Mouse (Mus musculus): Measurements from ENCODE around the gene Zfp574. TPM values are rescaled to one million over a fixed set of nuclear protein-coding genes. Genes with fewer than 3 reads are reported as not detected.

Zfp574 gene
- polyA plus RNA-seq, 1 experiment from 2014 or later, result 38.3 TPM

GRCm38 (mm10) chr7:25077414-25077755 lies 5.0 kb downstream of the Zfp574 start:
- Histone ChIP-seq H3K4me2 (ENCODE audit: low read depth, low read length, severe bottlenecking) (peak overlapping the region; percentile 85), H3K4me3 (ENCODE audit: low read depth, low read length) (peak overlapping the region; percentile 94), H3K4me1 (replicated peaks; ENCODE audit: control insufficient read depth, insufficient read depth, low read length) (peaks cover 21% of the 10 kb centered on the region), H3K27ac (ENCODE audit: low read depth, low read length) (peak overlapping the region; percentile 94), H3K9ac (ENCODE audit: low read length) (peak overlapping the region; percentile 91), H3K9me3 (ENCODE audit: control insufficient read depth, low read length) (no peaks in the 10 kb centered on the region), H3K36me3 (ENCODE audit: control insufficient read depth, insufficient read depth, low read length) (peaks cover 10% of the 10 kb centered on the region), H3K27me3 (ENCODE audit: control insufficient read depth, insufficient read depth, low read length) (no peaks in the 10 kb centered on the region)
- DNase-seq (ENCODE audit: low spot score) (no peak), ATAC-seq (replicated peaks; ENCODE audit: low FRiP score) (peak; percentile 54; the same call in 1 of the 2 replicates)
- 1% methylated on average over 33 of the region's 33 CpGs for WGBS

GRCm38 (mm10) chr7:25079496-25080026 lies 7.2 kb downstream of the Zfp574 start:
- Histone ChIP-seq H3K9me3 (ENCODE audit: control insufficient read depth, low read length) (no peaks in the 10 kb centered on the region), H3K4me1 (replicated peaks; ENCODE audit: control insufficient read depth, insufficient read depth, low read length) (peaks cover 12% of the 10 kb centered on the region), H3K27me3 (ENCODE audit: control insufficient read depth, insufficient read depth, low read length) (no peaks in the 10 kb centered on the region), H3K9ac (ENCODE audit: low read length) (no peak overlapping the region), H3K4me2 (ENCODE audit: low read depth, low read length, severe bottlenecking) (no peak overlapping the region), H3K27ac (ENCODE audit: low read depth, low read length) (no peak overlapping the region), H3K36me3 (ENCODE audit: control insufficient read depth, insufficient read depth, low read length) (peaks cover 22% of the 10 kb centered on the region), H3K4me3 (ENCODE audit: low read depth, low read length) (no peak overlapping the region)
- no peak for ATAC-seq (replicated peaks; ENCODE audit: low FRiP score)
- no peak for DNase-seq (ENCODE audit: low spot score)
- 85% methylated on average over 12 of the region's 12 CpGs for WGBS

- H3K9ac ChIP-seq (ENCODE audit: low read length), result no peak overlapping the region
- no peaks in the 10 kb centered on the region for H3K27me3 ChIP-seq (ENCODE audit: control insufficient read depth, insufficient read depth, low read length)
- no peaks in the 10 kb centered on the region for H3K9me3 ChIP-seq (ENCODE audit: control insufficient read depth, low read length)
- DNase-seq (ENCODE audit: low spot score), result no peak
- no peak overlapping the region for H3K4me2 ChIP-seq (ENCODE audit: low read depth, low read length, severe bottlenecking)
- H3K36me3 ChIP-seq (ENCODE audit: control insufficient read depth, insufficient read depth, low read length), result peaks cover 22% of the 10 kb centered on the region
- H3K27ac ChIP-seq (ENCODE audit: low read depth, low read length), result no peak overlapping the region
- 95% methylated on average over 13 of the region's 13 CpGs for WGBS
- H3K4me3 ChIP-seq (ENCODE audit: low read depth, low read length), result no peak overlapping the region
- peaks cover 9% of the 10 kb centered on the region for H3K4me1 ChIP-seq (replicated peaks; ENCODE audit: control insufficient read depth, insufficient read depth, low read length)
- ATAC-seq (replicated peaks; ENCODE audit: low FRiP score), result no peak
Measured at GRCm38 (mm10) chr7:25080431-25080830, 8.1 kb downstream of the Zfp574 start.

- ATAC-seq (replicated peaks; ENCODE audit: low FRiP score) (no peak), DNase-seq (ENCODE audit: low spot score) (no peak)
- no peaks in the 10 kb centered on the region for H3K9me3 ChIP-seq (ENCODE audit: control insufficient read depth, low read length)
- no peak overlapping the region for H3K4me2 ChIP-seq (ENCODE audit: low read depth, low read length, severe bottlenecking)
- H3K27ac ChIP-seq (ENCODE audit: low read depth, low read length), result no peak overlapping the region
- no peak overlapping the region for H3K9ac ChIP-seq (ENCODE audit: low read length)
- H3K4me3 ChIP-seq (ENCODE audit: low read depth, low read length), result no peak overlapping the region
- H3K36me3 ChIP-seq (ENCODE audit: control insufficient read depth, insufficient read depth, low read length), result peaks cover 22% of the 10 kb centered on the region
- no peaks in the 10 kb centered on the region for H3K27me3 ChIP-seq (ENCODE audit: control insufficient read depth, insufficient read depth, low read length)
- WGBS, result 89% methylated on average over 4 of the region's 4 CpGs
- peaks cover 7% of the 10 kb centered on the region for H3K4me1 ChIP-seq (replicated peaks; ENCODE audit: control insufficient read depth, insufficient read depth, low read length)
Measured at GRCm38 (mm10) chr7:25082510-25082909, 10.1 kb downstream of the Zfp574 start.

DNA sequence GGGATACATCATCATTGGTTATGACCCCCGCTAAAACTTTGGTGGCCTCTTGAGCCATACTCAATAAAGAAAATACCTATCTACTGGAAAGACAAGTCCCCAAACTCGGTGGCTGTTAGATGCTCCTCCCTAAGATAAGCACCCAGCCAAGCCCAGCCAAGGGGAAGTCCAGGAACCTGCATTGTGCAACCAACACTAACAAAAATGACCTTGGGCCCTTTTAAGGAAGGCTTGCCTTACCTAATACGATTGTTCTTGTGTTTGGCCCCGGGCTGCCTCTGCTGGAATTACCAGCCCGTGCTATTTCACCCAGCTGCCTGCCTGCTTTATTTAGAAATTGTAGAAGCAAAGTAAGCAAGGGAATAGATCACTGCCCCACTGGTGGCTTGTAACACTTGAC lies 12.3 kb downstream of the Zfp574 start:
- peaks cover 22% of the 10 kb centered on the region for H3K36me3 ChIP-seq (ENCODE audit: control insufficient read depth, insufficient read depth, low read length)
- H3K4me2 ChIP-seq (ENCODE audit: low read depth, low read length, severe bottlenecking), result no peak overlapping the region
- DNase-seq (ENCODE audit: low spot score), result no peak
- 88% methylated on average over 5 of the region's 5 CpGs for WGBS
- H3K4me3 ChIP-seq (ENCODE audit: low read depth, low read length), result no peak overlapping the region
- no peaks in the 10 kb centered on the region for H3K9me3 ChIP-seq (ENCODE audit: control insufficient read depth, low read length)
- H3K9ac ChIP-seq (ENCODE audit: low read length), result no peak overlapping the region
- no peak overlapping the region for H3K27ac ChIP-seq (ENCODE audit: low read depth, low read length)
- no peak for ATAC-seq (replicated peaks; ENCODE audit: low FRiP score)
- H3K27me3 ChIP-seq (ENCODE audit: control insufficient read depth, insufficient read depth, low read length), result no peaks in the 10 kb centered on the region
- 0 out of 2 replicates have a peak, but pooled peaks cover 3% of the 10 kb centered on the region for H3K4me1 ChIP-seq (replicated peaks; ENCODE audit: control insufficient read depth, insufficient read depth, low read length)

- 49% methylated on average over 3 of the region's 3 CpGs for WGBS
- ATAC-seq (replicated peaks; ENCODE audit: low FRiP score), result no peak
- Histone ChIP-seq H3K4me3 (ENCODE audit: low read depth, low read length) (no peak overlapping the region), H3K4me1 (replicated peaks; ENCODE audit: control insufficient read depth, insufficient read depth, low read length) (peaks cover 3% of the 10 kb centered on the region; the same call in 1 of the 2 replicates), H3K9me3 (ENCODE audit: control insufficient read depth, low read length) (no peaks in the 10 kb centered on the region), H3K4me2 (ENCODE audit: low read depth, low read length, severe bottlenecking) (no peak overlapping the region), H3K27me3 (ENCODE audit: control insufficient read depth, insufficient read depth, low read length) (no peaks in the 10 kb centered on the region), H3K36me3 (ENCODE audit: control insufficient read depth, insufficient read depth, low read length) (peaks cover 15% of the 10 kb centered on the region), H3K27ac (ENCODE audit: low read depth, low read length) (no peak overlapping the region), H3K9ac (ENCODE audit: low read length) (no peak overlapping the region)
- DNase-seq (ENCODE audit: low spot score), result no peak
Measured at GRCm38 (mm10) chr7:25086656-25087055, 14.3 kb downstream of the Zfp574 start.

DNA sequence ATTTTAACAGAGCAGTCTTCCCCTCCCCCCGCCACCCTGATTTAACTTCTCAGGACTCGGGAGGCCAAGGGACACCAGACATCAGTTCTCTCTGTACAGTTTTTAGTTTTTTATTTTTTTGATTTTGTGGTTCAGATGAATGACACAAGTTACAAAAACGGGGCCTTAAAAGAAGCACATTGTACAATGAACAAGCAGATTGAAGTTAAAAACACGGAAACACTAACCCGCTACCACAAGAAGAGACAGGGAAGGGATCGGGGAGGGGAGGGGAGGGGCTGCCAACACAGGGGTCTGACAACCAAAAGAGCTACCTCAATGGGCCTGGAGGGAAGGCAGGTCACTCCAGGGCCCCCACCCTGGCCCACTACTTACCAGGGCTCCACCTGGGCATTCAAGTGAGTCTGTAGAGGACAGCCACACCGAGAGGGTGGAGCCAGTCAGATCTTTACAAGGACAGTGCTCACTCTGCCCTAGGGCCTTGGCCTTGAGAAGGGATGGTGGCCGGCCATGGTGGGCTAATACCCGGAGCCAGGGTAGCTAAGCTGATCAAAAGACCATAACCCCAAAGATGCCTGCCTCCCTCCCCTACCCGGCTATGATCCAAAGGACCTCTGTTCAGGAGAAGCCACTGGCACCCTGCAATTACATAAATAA lies 15.0 kb downstream of the Zfp574 start:
- no peaks in the 10 kb centered on the region for H3K27me3 ChIP-seq (ENCODE audit: control insufficient read depth, insufficient read depth, low read length)
- no peak overlapping the region for H3K27ac ChIP-seq (ENCODE audit: low read depth, low read length)
- H3K36me3 ChIP-seq (ENCODE audit: control insufficient read depth, insufficient read depth, low read length), result peaks cover 12% of the 10 kb centered on the region
- ATAC-seq (replicated peaks; ENCODE audit: low FRiP score) (peak; percentile 31; the same call in 1 of the 2 replicates), DNase-seq (ENCODE audit: low spot score) (no peak)
- no peak overlapping the region for H3K9ac ChIP-seq (ENCODE audit: low read length)
- no peaks in the 10 kb centered on the region for H3K9me3 ChIP-seq (ENCODE audit: control insufficient read depth, low read length)
- peaks cover 3% of the 10 kb centered on the region; the same call in 1 of the 2 replicates for H3K4me1 ChIP-seq (replicated peaks; ENCODE audit: control insufficient read depth, insufficient read depth, low read length)
- no peak overlapping the region for H3K4me2 ChIP-seq (ENCODE audit: low read depth, low read length, severe bottlenecking)
- 60% methylated on average over 10 of the region's 10 CpGs for WGBS
- H3K4me3 ChIP-seq (ENCODE audit: low read depth, low read length), result no peak overlapping the region

DNA sequence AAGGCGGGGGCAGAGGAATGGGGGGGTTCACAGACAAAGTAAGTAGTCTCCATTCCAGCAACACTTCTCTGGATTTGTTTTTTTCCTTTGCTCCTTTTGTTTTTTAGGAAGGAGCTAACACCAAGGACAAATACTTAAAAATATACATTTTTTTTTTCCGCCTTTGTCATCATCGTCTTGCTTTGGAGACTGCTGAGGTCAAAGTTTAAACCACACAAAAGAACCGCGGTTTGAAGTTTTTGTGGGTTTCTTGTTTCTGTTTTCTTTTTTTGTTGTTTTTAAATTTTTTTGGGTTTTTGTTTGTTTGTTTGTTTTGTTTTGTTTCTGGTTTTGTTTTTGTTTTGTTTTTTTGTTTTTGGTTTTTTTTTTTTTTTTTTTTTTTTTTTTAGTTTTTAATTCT lies 15.6 kb downstream of the Zfp574 start:
- Histone ChIP-seq H3K27me3 (ENCODE audit: control insufficient read depth, insufficient read depth, low read length) (no peaks in the 10 kb centered on the region), H3K4me2 (ENCODE audit: low read depth, low read length, severe bottlenecking) (no peak overlapping the region), H3K9me3 (ENCODE audit: control insufficient read depth, low read length) (no peaks in the 10 kb centered on the region), H3K9ac (ENCODE audit: low read length) (no peak overlapping the region), H3K4me1 (replicated peaks; ENCODE audit: control insufficient read depth, insufficient read depth, low read length) (peaks cover 3% of the 10 kb centered on the region; the same call in 1 of the 2 replicates), H3K36me3 (ENCODE audit: control insufficient read depth, insufficient read depth, low read length) (peaks cover 11% of the 10 kb centered on the region), H3K4me3 (ENCODE audit: low read depth, low read length) (no peak overlapping the region), H3K27ac (ENCODE audit: low read depth, low read length) (no peak overlapping the region)
- ATAC-seq (replicated peaks; ENCODE audit: low FRiP score) (no peak), DNase-seq (ENCODE audit: low spot score) (no peak)
- WGBS, result 64% methylated on average over 5 of the region's 5 CpGs

GRCm38 (mm10) chr7:25088531-25088930 lies 16.2 kb downstream of the Zfp574 start:
- Histone ChIP-seq H3K4me1 (replicated peaks; ENCODE audit: control insufficient read depth, insufficient read depth, low read length) (peaks cover 5% of the 10 kb centered on the region; the same call in 1 of the 2 replicates), H3K27ac (ENCODE audit: low read depth, low read length) (no peak overlapping the region), H3K4me2 (ENCODE audit: low read depth, low read length, severe bottlenecking) (no peak overlapping the region), H3K27me3 (ENCODE audit: control insufficient read depth, insufficient read depth, low read length) (no peaks in the 10 kb centered on the region), H3K9ac (ENCODE audit: low read length) (no peak overlapping the region), H3K36me3 (ENCODE audit: control insufficient read depth, insufficient read depth, low read length) (peaks cover 5% of the 10 kb centered on the region), H3K4me3 (ENCODE audit: low read depth, low read length) (no peak overlapping the region), H3K9me3 (ENCODE audit: control insufficient read depth, low read length) (no peaks in the 10 kb centered on the region)
- DNase-seq (ENCODE audit: low spot score) (no peak), ATAC-seq (replicated peaks; ENCODE audit: low FRiP score) (peak; percentile 54)
- WGBS, result 9% methylated on average over 10 of the region's 10 CpGs
